Mouse (Mus musculus) thymus, postnatal 0 days (tissue): ENCODE measurements around the gene 1500011B03Rik. TPM values are rescaled to one million over a fixed set of nuclear protein-coding genes. Genes with fewer than 3 reads are reported as not detected.
A peak's percentile ranks its signal among the peaks of the same experiment; 100 is the strongest.

Source experiments
- DNase-seq: peaks from one replicate; pipeline ENCODE4 v3.0.0-alpha.2; 2015; ENCODE audit warnings: low spot score
- polyA plus RNA-seq: library from polyadenylated mRNA; unstranded; fragments of >200 nt; fragmentation: Nextera tagmentation; extraction: Ambion mirVana; gene quantifications from 2 replicates; pipeline ENCODE4 v1.2.1, GENCODE M21; 2015

1500011B03Rik gene
- polyA plus RNA-seq, 1 experiment from 2014 or later = 139 TPM

GRCm38 (mm10) chr5:114783405-114784163 is 39.7 kb downstream of the 1500011B03Rik start:
- peak; percentile 76 for DNase-seq

DNA sequence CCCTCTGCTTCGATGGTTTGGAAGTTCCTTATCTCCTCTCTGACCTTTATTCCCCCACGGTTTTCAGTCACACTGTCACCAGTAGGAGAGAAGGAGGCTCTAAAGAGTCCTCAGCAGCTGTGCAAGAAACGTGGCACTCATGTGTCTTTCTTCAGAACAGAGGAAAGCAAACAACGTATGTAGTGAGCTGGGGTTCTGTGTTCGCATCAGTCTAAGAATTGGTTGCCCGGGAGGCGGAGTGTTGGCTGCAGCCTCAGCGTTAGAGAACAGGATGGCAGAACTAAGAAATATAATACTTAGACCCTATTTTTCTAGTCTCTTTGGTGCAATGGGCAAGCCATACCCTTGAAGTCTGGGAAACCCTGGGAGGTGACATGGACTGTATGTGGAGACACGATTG is 40.3 kb downstream of the 1500011B03Rik start:
- DNase-seq = peak; percentile 59

DNA sequence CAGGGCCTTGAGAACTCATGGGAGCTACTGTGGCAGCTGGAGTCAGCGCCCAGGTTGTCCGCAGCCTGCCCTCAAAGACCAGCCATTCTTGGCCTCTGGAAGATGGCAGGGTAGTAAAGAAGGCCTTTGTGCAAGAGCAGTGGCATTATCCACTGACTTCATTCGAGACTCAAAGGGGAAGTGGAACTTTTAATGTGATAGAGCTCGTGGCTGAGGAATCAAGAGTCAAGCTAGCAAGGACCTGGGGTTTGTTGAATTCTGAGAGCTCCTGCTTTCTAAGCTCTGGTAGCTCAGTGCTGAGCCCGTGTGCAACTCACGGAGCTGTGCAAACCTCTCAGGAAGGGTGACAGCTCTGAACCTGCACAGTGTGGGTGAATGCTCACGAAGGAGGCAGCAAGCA is 42.4 kb downstream of the 1500011B03Rik start:
- no peak for DNase-seq

DNA sequence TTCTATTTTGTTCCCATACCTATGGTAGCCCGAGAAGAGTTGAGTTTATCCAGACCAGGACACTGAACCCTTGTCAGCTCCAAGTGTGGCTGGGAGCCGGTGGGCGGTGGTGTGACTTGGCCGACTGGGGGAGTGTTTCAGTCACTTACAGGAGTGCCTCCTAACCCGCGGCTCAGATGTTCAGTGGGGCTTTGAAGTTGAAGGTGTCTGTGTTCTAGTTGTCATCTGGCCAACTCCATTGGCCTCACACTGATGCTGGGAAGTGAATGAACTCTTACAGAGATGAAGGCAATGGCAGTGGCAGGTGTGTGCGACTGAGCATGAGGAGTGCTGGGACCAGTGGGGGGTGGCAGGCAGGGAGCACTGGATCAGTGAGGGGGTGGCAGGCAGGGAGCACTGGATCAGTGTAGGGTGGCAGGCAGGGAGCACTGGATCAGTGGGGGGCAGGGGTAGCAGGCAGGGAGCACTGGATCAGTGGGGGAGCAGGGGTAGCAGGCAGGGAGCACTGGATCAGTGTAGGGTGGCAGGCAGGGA is 43.2 kb downstream of the 1500011B03Rik start:
- peak; percentile 61 for DNase-seq

DNA sequence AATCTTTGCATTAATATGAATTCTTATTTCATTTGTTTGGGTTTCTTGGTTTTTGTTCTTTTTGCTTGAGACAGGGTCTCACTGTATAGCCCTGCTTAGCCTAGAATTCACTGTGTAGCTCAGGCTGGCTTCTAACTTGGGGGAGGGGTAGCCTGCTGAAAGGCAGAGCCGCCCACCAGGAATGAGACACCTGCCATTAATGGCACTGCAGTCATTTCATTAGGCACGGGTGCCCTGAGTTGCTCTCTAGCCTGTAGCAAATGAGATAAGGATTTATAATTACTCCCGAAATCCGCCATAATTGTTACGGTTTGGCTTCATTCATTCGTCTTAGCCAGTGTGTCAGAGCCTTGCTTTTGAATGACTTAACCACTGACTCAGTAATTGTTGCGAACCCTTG is 47.1 kb downstream of the 1500011B03Rik start:
- no peak for DNase-seq

GRCm38 (mm10) chr5:114775056-114775979 is 48.0 kb downstream of the 1500011B03Rik start, which contains the start of gene Git2:
Git2 (minus strand) TSS chr5:114775517.
- DNase-seq = peak; percentile 45

DNA sequence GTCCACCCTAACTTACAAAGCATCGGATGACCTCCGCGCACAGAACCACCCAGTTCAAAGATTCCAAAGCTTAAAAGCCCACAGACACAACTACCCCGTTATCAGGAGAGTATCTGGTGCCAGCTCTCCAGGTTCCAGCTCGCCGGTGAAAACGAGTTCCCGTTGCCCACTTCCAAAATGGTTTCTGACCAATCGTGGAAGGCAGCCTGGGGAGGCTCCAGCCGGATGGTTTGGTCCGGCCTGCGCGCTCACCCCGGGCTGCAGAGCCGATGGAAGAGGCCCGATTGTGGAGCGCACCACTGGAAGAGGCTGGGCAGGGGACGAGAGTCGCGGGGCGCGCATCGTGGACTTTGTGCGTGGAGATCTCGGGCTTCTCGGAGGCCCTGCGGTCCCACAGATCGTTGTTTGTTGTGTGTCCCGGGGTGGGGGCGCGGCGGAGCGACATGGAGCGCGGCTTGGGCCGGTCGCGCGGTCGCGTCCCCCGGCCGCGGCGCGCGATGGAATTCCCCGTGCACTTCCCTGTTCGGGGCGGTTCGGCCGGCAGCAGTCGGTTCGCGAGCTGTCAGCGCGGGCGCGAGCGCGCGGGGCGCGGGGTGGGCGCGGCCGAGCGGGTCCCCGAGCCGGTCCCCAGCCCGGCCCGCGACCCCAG is 48.7 kb downstream of the 1500011B03Rik start, which contains the start of gene Ankrd13a:
Gene Ankrd13a, plus strand, starts transcription at position 275 of the 649 bp plus-strand sequence.
- peak; percentile 92 for DNase-seq

DNA sequence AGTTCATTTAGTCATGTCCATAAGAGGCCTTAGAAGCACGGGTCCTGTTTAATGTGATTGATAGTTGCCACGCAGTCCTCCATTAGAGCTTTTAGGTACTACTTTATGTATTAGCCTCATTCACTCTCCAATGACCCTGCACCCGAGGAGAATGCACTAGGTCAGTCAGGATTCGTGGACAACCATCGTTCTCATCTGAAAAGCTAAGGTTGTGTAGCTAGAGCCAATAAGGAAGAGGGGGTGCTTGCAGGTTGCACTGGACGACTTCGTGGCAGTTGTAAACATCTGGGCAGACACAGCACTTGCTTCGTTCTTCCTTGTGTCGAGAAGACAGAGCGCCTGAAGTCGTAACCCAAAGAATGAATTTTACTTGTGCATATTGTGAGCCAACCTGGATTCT is 49.5 kb downstream of the 1500011B03Rik start:
- peak; percentile 62 for DNase-seq

DNA sequence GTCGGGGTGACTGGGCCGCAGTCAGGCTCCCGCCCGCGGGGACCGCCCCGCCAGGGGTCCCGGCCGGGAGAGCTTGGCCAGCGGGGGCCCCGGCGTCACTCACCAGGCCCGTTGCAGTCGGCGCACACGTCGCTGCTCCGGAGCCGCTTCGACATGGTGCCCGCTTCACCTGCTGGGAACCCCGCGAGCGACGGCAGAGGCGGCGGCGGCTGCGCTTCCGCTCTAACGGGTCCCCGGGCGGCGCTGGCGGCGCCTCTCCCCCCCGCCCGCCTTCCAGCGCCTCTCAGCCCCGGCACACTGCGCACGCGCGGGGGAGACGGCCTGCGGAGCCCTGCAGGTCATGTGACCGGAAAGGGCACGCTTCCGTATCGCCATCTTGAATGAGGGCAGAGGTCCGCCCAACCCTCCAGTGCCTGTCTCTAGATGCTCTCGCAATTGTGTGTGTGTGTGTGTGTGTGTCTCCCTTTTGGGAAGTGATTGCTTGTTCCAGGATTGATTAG is 50.0 kb downstream of the 1500011B03Rik start:
- peak; percentile 99 for DNase-seq

GRCm38 (mm10) chr5:114772456-114773203 is 50.6 kb downstream of the 1500011B03Rik start:
- DNase-seq = peak; percentile 76

- no peak for DNase-seq
Measured at GRCm38 (mm10) chr5:114771796-114772195, 51.5 kb downstream of the 1500011B03Rik start.

GRCm38 (mm10) chr5:114769786-114770185 is 53.5 kb downstream of the 1500011B03Rik start:
- DNase-seq = peak; percentile 41

DNA sequence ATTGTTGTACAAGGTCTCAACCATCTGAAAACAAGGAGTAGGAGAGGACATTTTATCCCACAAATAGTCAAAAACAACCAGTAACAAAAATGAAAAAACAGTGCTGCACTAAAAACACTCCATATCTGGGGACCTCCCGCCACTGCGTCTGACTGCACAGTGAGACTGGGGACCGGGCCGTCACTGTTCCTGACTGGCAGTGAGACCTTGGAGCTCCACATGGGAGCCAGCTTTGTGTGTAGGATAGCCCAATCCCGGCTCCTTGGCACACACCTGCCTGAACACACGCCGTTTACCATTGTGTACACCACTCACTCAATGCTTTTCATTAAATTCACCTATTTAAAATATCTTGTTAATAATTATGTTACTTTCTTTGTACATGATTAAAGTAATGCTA is 56.1 kb downstream of the 1500011B03Rik start:
- DNase-seq = no peak

DNA sequence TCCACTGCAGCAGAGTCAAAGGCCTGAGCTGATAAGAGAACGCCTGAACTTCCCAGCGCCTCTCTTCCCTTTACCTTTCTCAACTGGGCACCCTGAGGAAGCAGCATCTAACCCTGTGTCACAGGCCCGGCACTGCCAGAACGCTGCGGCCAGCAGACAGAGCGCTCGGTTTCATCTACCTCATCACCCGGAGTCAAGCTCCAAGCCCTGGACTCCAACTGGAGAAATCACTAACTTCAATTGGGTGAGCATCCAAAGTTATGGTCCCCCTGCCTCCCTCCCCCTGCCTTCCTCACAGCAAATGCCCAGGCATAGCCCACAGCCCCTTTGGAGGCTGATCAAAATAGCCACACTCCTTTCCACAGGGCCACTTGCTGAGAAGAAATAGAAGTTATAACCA is 56.6 kb downstream of the 1500011B03Rik start:
- no peak for DNase-seq

DNA sequence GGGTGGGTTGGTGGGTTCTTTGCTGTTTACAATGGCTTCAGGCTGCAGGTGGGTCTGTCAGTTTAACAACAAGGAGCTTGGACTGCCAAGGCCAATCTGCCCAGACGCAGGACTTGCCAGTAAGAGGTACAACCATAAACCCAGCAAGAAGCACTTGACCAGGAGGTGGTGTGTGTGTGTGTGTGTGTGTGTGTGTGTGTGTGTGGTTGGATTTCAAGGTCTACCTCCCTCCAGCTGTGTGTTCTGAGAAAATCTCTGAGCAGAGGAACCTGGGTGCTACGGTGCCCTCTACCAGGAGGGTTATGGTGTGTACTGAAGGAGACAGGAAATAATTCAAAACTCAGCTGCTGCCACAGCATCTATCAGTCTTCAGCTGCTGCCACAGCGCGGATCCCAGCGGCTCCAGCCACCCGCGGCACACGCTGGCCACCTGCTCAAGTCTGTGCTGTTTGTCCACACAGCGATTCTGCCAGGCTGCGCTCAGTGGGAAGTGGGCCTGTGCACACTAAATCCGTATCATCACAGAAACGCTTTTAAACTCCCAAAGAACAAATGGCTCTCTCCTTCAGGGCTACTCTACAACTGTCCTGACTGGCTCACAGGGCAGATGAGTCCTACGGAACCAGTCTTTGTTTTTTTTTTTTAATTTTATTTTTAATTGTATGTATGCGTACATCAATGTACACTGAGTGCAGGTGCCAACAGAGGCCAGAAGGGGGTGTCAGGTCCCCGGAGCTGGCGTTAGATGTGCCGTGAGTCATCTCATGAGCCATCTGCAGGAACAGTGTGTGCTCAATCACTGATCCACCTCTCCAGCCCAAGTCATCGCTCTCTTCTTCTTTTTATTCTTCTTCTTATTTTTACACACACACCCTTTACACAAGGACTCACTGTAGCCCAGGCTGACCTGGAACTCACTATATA is 58.2 kb downstream of the 1500011B03Rik start:
- peak; percentile 35 for DNase-seq

DNA sequence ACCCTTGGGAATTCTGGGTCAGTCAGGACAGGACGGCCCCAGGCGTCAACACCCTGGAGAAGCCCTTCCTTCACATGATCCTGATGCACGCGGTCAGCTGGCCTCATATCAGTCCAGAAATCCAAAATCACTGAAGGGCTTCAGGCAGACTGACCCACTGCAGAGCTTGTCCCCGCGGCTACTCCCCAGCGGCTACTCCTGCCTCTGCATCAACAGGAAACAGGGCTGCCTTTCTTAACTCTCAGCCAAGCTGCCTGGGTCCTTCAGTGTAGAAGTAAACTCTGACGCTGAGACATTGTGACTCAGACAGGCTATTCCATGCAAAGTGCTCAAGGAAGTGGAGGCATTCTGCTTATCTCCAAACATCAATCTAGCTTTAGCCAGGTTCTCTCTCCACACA is 61.3 kb downstream of the 1500011B03Rik start:
- DNase-seq = no peak

DNA sequence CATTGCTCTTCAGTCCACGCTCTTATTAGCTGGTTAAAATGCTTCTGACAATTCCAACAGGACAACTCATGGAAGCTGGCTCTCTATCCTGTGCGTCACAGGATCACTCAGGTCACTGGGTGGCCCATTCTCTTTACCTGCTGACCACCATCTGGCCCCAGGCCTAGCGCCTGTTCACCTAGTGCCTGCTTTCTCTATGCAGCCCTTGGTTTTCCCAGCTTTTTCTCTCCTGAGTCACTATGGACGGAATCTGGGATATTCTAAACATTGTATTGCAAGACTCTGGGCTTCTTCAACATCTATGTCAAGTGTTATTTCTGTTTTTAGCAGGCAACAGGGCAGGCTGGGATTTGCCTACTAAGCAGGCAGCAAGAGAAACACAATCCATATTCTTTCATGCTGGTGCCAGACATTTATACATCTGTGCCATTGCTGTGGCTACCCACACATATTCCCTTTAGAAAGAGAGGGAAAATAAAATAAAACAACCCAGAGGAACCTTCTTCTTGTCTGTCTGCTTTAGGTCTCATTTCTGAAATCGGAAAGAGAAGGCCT is 63.7 kb downstream of the 1500011B03Rik start:
- no peak for DNase-seq
